Mouse (Mus musculus): ENCODE results near the gene Six3.

Gene Six3

GRCm38 (mm10) chr17:85612526-85613265 is 712 bp upstream of the Six3 start:
- no peak for DNase-seq (ENCODE audit: low spot score)

GRCm38 (mm10) chr17:85614011-85614721 is 758 bp downstream of the Six3 start:
- DNase-seq (ENCODE audit: low spot score) = no peak

- no peak for DNase-seq (ENCODE audit: low spot score)
Observed at GRCm38 (mm10) chr17:85614722-85615331, 1.4 kb downstream of the Six3 start.

- DNase-seq (ENCODE audit: low spot score) = no peak
Observed at GRCm38 (mm10) chr17:85615586-85615985, 2.2 kb downstream of the Six3 start.

- no peak for DNase-seq (ENCODE audit: low spot score)
Observed at GRCm38 (mm10) chr17:85616526-85617500, 3.4 kb downstream of the Six3 start.

- no peak for DNase-seq (ENCODE audit: low spot score)
Observed at GRCm38 (mm10) chr17:85617566-85618358, 4.4 kb downstream of the Six3 start.

- no peak for DNase-seq (ENCODE audit: low spot score)
Observed at GRCm38 (mm10) chr17:85618359-85619112, 5.1 kb downstream of the Six3 start.

GRCm38 (mm10) chr17:85619113-85620085 is 6.0 kb downstream of the Six3 start:
- DNase-seq (ENCODE audit: low spot score) = no peak

- DNase-seq (ENCODE audit: low spot score) = no peak
Observed at GRCm38 (mm10) chr17:85620086-85620481, 6.7 kb downstream of the Six3 start.

- no peak for DNase-seq (ENCODE audit: low spot score)
Observed at GRCm38 (mm10) chr17:85620680-85621504, 7.5 kb downstream of the Six3 start.

- DNase-seq (ENCODE audit: low spot score) = no peak
Observed at GRCm38 (mm10) chr17:85621505-85622310, 8.3 kb downstream of the Six3 start.

GRCm38 (mm10) chr17:85622493-85623157 is 9.2 kb downstream of the Six3 start:
- DNase-seq (ENCODE audit: low spot score) = no peak

- no peak for DNase-seq (ENCODE audit: low spot score)
Observed at GRCm38 (mm10) chr17:85623161-85624050, 10.0 kb downstream of the Six3 start.

- DNase-seq (ENCODE audit: low spot score) = no peak
Observed at GRCm38 (mm10) chr17:85624051-85624420, 10.6 kb downstream of the Six3 start.

GRCm38 (mm10) chr17:85624981-85625940 is 11.9 kb downstream of the Six3 start:
- no peak for DNase-seq (ENCODE audit: low spot score)

Data from ovary, postnatal 14 days (tissue).